8 mouse cellular contexts compared by ENCODE assay signal in the genomic region with DNA sequence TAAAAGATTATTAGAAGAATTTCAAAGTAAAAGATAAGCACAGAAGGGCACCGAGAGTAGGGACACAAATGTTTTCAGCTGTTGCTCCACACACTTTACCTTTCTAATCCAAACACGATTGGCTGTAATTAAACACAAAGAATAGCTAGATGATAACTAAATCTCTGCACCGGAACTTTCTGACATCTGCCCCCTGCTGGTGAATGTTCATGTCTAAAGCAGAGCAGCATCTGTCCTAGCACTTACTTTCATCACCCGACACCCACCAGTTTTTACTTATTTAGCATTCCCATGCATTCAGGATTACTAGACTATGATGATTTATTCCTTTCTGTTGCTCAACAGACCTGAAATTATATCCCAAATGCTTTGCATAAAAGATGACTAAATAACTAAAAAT.
A peak's percentile ranks its signal among the peaks of the same experiment; 100 is the strongest.
DNase-seq lines count a peak whose midpoint lies in the region; ATAC-seq and TF ChIP-seq lines count a peak whose summit lies in the region.
"Had no signal": no experiment of that assay in that cellular context is flagged by ENCODE, and none has a peak within 500 bp of the region (broad histone marks: within the 10 kb centered on the region; RNA-seq: fewer than 3 reads in every experiment).

No protein-coding gene starts in this region.

- no peaks in the 10 kb centered on the region for H3K79me2 ChIP-seq in MEL (ENCODE audit: control insufficient read depth, insufficient read depth, low read length, poor library complexity)

- TF ChIP-seq CTCF in MEL (IDR thresholded peaks at IDR 0.05 in 2 of 3, conservative IDR thresholded peaks at IDR 0.05 in 1 of 3; ENCODE audit: control insufficient read depth in 1 of 3, insufficient read depth in 1 of 3, low read depth in 2 of 3, low read length in 3 of 3, poor library complexity in 1 of 3, severe bottlenecking in 1 of 3): peak; percentile 8 to 31 (median 29); a peak in 3 of 6 replicates

- no peaks in the 10 kb centered on the region for H3K4me1 ChIP-seq in kidney, embryonic 14.5 days (ENCODE audit: control insufficient read depth, insufficient read depth, low read length)
- no peaks in the 10 kb centered on the region for H3K4me1 ChIP-seq in MEL (ENCODE audit: control insufficient read depth in 1 of 2, insufficient read depth in 2 of 2, low read length in 2 of 2)
- H3K4me1 ChIP-seq: embryonic facial prominence, embryonic 15.5 days had no signal

- 86% methylated on average over 4 of the region's 4 CpGs for WGBS in kidney, embryonic 14.5 days

- no peak overlapping the region for H3K9ac ChIP-seq in kidney, embryonic 14.5 days (ENCODE audit: low read depth, low read length)
- H3K9ac ChIP-seq in MEL (ENCODE audit: control insufficient read depth, low read depth, low read length, poor library complexity, severe bottlenecking): no peak overlapping the region
- H3K9ac ChIP-seq: embryonic facial prominence, embryonic 15.5 days had no signal

- TF ChIP-seq POLR2A in MEL (IDR thresholded peaks at IDR 0.05; ENCODE audit: control insufficient read depth in 1 of 2, insufficient read depth in 1 of 2, low read depth in 1 of 2, low read length in 2 of 2, poor library complexity in 1 of 2): no peak

- peak; percentile 24 for TF ChIP-seq RAD21 in MEL (IDR thresholded peaks at IDR 0.05; ENCODE audit: low read depth, low read length)

- no peaks in the 10 kb centered on the region for H3K27me3 ChIP-seq in kidney, embryonic 14.5 days (ENCODE audit: control insufficient read depth, insufficient read depth, low read length)
- no peaks in the 10 kb centered on the region for H3K27me3 ChIP-seq in MEL (ENCODE audit: control insufficient read depth in 1 of 2, insufficient read depth in 2 of 2, low read length in 2 of 2)
- H3K27me3 ChIP-seq: embryonic facial prominence, embryonic 15.5 days had no signal

- no peak for TF ChIP-seq EP300 in MEL (IDR thresholded peaks at IDR 0.05; ENCODE audit: low read depth in 1 of 2, low read length in 2 of 2)

- no peak overlapping the region for H3K27ac ChIP-seq in kidney, embryonic 14.5 days (ENCODE audit: low read depth, low read length)
- H3K27ac ChIP-seq in MEL (ENCODE audit: control insufficient read depth, low read depth, low read length): no peak overlapping the region
- H3K27ac ChIP-seq: embryonic facial prominence, embryonic 15.5 days had no signal

- no peaks in the 10 kb centered on the region for H3K9me3 ChIP-seq in kidney, embryonic 14.5 days (ENCODE audit: control insufficient read depth, low read length)
- no peaks in the 10 kb centered on the region for H3K9me3 ChIP-seq in MEL (replicated peaks; ENCODE audit: insufficient read depth, low read length)
- H3K9me3 ChIP-seq: embryonic facial prominence, embryonic 15.5 days had no signal

- no peak for ATAC-seq in kidney, embryonic 14.5 days (ENCODE audit: low FRiP score, low TSS enrichment)

- H3K4me2 ChIP-seq in kidney, embryonic 14.5 days (replicated peaks; ENCODE audit: low read depth, low read length): no peak overlapping the region
- H3K4me2 ChIP-seq: embryonic facial prominence, embryonic 15.5 days had no signal

- H3K36me3 ChIP-seq in kidney, embryonic 14.5 days (ENCODE audit: control insufficient read depth, insufficient read depth, low read length): no peaks in the 10 kb centered on the region
- H3K36me3 ChIP-seq in MEL (ENCODE audit: control insufficient read depth in 1 of 2, insufficient read depth in 2 of 2, low read length in 2 of 2): no peaks in the 10 kb centered on the region
- H3K36me3 ChIP-seq: embryonic facial prominence, embryonic 15.5 days had no signal

- peak; percentile 11 for DNase-seq in kidney, postnatal 14 days
- DNase-seq in CD4-positive, CD25-positive, alpha-beta regulatory T cell, adult 2 months (ENCODE audit: low read depth, low spot score): peak; percentile 37
- DNase-seq in MEL (ENCODE audit: low read depth, low spot score): peak; percentile 24
- peak; percentile 27 to 65 for DNase-seq in kidney, postnatal 36 days
- peak; percentile 15 to 32 for DNase-seq in right cerebral cortex, adult 2 months (ENCODE audit: low spot score in 2 of 2)
- no peak for DNase-seq in spleen, postnatal 4 days (ENCODE audit: low spot score in 2 of 2)

- no peak overlapping the region for H3K4me3 ChIP-seq in kidney, embryonic 14.5 days (ENCODE audit: low read length)
- H3K4me3 ChIP-seq in MEL (ENCODE audit: control insufficient read depth in 1 of 2, insufficient read depth in 1 of 2, low read depth in 2 of 2, low read length in 2 of 2): no peak overlapping the region
- H3K4me3 ChIP-seq: embryonic facial prominence, embryonic 15.5 days had no signal

TF ChIP-seq in MEL, 35 proteins besides CTCF, POLR2A, EP300 and RAD21:
- TF ChIP-seq SMC3 (IDR thresholded peaks at IDR 0.05; ENCODE audit: low read depth, low read length) (peak; percentile 54), ZKSCAN1 (IDR thresholded peaks at IDR 0.05; ENCODE audit: low read depth, low read length) (no peak), ZC3H11A (IDR thresholded peaks at IDR 0.05; ENCODE audit: low read depth, low read length) (peak; percentile 20; the same call in 1 of the 2 replicates), TCF12 (IDR thresholded peaks at IDR 0.05; ENCODE audit: low read depth, low read length) (no peak), KAT2A (conservative IDR thresholded peaks at IDR 0.05; ENCODE audit: low read depth, low read length) (no peak)
TF ChIP-seq in MEL: peak in this region for 2.

Comparison
In these comparisons a context has a peak if more than half of its experiments do, and no peak if none do; other contexts are left out.
1. DNase-seq: peak in kidney, postnatal 14 days (single experiment), CD4-positive, CD25-positive, alpha-beta regulatory T cell, adult 2 months (single experiment), MEL (single experiment), kidney, postnatal 36 days (2 of 2) and right cerebral cortex, adult 2 months (2 of 2); none in spleen, postnatal 4 days (0 of 2).